Mouse (Mus musculus): ENCODE measurements around the gene Dnajc5g. TPM values are rescaled to one million over a fixed set of nuclear protein-coding genes. Genes with fewer than 3 reads are reported as not detected.

Gene Dnajc5g
- polyA plus RNA-seq, 1 experiment: not detected

DNA sequence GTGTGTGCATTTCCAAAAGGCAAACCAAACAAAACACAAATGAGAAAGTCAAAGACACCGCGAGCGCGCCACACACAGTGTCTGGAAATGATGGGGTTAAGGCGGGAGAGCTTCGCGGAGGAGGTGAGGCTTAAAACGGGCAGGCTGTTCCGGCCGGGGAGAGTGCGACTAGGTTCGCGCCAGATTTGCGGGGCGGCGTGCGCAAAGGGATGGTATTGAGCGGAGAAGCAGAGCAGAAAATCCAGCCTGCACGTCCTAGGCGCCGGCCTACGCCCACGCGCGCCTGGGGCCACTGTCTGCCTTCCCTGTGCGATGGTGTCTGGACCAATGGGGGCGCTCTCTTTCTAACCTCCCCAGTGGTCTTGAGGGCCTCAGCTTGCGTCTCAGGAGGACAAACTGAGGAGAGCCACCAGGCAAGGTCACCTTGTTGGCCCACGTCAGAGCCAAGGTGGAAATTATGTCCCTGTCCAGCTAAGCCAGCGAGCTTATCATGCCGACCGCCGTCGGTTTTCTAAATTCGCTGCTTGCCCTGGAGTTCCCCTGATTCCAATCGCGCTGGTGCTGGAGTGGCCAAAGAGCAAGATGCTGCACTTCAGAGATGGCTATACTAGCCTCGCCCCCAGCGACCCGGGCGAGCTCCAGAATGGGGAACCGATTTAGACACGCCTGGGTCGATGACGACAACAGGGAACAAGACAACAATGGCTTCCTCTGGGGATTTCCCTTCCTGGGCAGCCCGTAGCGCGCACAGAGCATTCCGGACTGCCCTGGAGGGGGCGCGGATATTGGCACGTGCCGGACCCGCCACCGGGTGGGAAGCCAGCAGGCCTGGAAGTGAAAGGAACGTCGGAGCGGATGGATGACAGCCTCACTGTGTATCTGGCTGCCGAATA lies 11.0 kb upstream of the Dnajc5g start:
- TF ChIP-seq CTCF (IDR thresholded peaks at IDR 0.05; ENCODE audit: borderline replicate concordance, control insufficient read depth, extremely low read depth, insufficient read depth, low read length, poor library complexity): no peak
- Histone ChIP-seq H3K27ac (ENCODE audit: control insufficient read depth, insufficient read depth, low read length) (no peak overlapping the region), H3K4me3 (ENCODE audit: control insufficient read depth, insufficient read depth, low read length) (peak overlapping the region; percentile 34), H3K36me3 (ENCODE audit: control insufficient read depth, insufficient read depth, low read length) (no peaks in the 10 kb centered on the region), H3K27me3 (ENCODE audit: control insufficient read depth, insufficient read depth, low read length) (peaks cover 30% of the 10 kb centered on the region), H3K4me1 (replicated peaks; ENCODE audit: control insufficient read depth, insufficient read depth, low read length) (peaks cover 31% of the 10 kb centered on the region)
- DNase-seq: peak; percentile 40
- WGBS: 1% methylated on average over 59 of the region's 59 CpGs

DNA sequence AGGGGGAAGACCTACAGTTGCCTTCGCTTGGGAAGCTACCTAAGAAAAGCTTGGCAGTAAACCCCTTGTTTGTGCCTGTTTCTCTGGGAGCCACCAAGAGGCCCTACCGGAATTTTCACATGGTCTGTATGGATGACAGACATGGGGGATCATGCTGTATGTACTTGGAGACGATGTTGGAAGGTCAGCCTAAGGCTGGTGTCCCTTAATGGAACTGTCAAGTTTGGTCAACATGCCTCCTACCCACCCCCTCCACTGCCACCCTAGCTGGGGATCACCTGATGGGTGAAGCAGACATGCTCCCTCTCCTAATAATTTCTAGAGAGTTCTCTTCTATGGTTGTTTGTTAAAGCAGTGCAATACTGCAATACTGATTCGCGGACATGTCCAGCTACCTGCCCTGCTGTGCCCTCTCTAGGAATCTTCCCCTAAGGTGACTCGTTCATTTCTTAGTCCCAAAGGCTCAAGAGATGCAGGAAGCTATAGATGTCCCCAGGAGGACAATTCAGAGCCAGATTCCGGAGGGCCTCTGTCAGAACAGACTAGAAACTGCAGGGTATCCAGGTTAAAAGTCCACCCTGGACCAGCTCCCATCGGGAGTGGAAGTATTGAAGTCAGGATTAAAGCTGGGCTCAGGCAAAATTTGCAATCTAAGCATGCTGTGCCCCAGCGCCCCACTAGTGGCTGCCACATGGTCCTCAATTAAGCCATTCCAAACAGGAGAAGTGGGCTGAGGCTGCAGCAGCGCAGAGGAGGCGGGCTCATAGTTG lies 10.2 kb upstream of the Dnajc5g start:
- peaks cover 30% of the 10 kb centered on the region for H3K27me3 ChIP-seq (ENCODE audit: control insufficient read depth, insufficient read depth, low read length)
- H3K4me3 ChIP-seq (ENCODE audit: control insufficient read depth, insufficient read depth, low read length): peak overlapping the region; percentile 34; the same call in 1 of the 2 replicates
- H3K27ac ChIP-seq (ENCODE audit: control insufficient read depth, insufficient read depth, low read length): no peak overlapping the region
- TF ChIP-seq CTCF (IDR thresholded peaks at IDR 0.05; ENCODE audit: borderline replicate concordance, control insufficient read depth, extremely low read depth, insufficient read depth, low read length, poor library complexity) (no peak), POLR2A (IDR thresholded peaks at IDR 0.05; ENCODE audit: control insufficient read depth, extremely low read depth, insufficient read depth, low read length, poor library complexity) (no peak)
- H3K36me3 ChIP-seq (ENCODE audit: control insufficient read depth, insufficient read depth, low read length): no peaks in the 10 kb centered on the region
- 44% methylated on average over 11 of the region's 11 CpGs for WGBS
- DNase-seq: no peak
- H3K4me1 ChIP-seq (replicated peaks; ENCODE audit: control insufficient read depth, insufficient read depth, low read length): peaks cover 31% of the 10 kb centered on the region

DNA sequence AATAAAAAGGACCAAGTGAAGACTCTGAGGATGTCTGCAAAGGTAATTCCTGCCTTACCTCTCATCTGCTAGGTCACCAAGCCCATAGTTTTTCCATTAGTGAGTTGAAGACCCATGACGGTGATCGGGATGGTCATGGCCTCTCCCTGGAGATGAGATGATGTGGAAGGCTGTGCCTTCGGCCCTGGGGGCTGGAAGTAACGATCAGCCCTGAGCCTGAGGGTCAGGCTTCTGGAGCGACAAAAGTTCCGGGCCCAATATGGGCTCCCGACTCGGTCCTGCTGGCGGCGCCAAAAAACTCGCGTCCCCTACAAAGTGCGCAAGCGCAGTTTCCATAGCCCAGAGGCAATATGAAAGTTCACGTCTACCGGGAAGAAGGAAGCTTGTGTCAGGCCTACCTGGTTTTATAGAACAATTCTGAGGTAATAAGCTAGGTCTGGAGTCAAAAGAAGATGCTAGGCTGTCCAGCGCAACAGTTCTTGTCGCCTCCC lies 2.0 kb downstream of the Dnajc5g start, which contains the start of gene Slc30a3:
TSS of gene Slc30a3 (minus strand) at position 238 of the 491 bp plus-strand sequence.
- Histone ChIP-seq H3K4me3 (ENCODE audit: control insufficient read depth, insufficient read depth, low read length) (no peak within 1 kb of the TSS), H3K27ac (ENCODE audit: control insufficient read depth, insufficient read depth, low read length) (no peak within 1 kb of the TSS), H3K4me1 (replicated peaks; ENCODE audit: control insufficient read depth, insufficient read depth, low read length) (no peaks in the 10 kb centered on the region), H3K27me3 (ENCODE audit: control insufficient read depth, insufficient read depth, low read length) (no peaks in the 10 kb centered on the region; the same call in 1 of the 2 replicates), H3K36me3 (ENCODE audit: control insufficient read depth, insufficient read depth, low read length) (no peaks in the 10 kb centered on the region)
- TF ChIP-seq CTCF (IDR thresholded peaks at IDR 0.05; ENCODE audit: borderline replicate concordance, control insufficient read depth, extremely low read depth, insufficient read depth, low read length, poor library complexity) (no peak), POLR2A (IDR thresholded peaks at IDR 0.05; ENCODE audit: control insufficient read depth, extremely low read depth, insufficient read depth, low read length, poor library complexity) (no peak)
- 93% methylated on average over 18 of the region's 18 CpGs for WGBS
- no peak for DNase-seq

GRCm38 (mm10) chr5:31110781-31111180 lies 4.7 kb downstream of the Dnajc5g start:
- Histone ChIP-seq H3K36me3 (ENCODE audit: control insufficient read depth, insufficient read depth, low read length) (no peaks in the 10 kb centered on the region), H3K4me3 (ENCODE audit: control insufficient read depth, insufficient read depth, low read length) (no peak overlapping the region), H3K27me3 (ENCODE audit: control insufficient read depth, insufficient read depth, low read length) (no peaks in the 10 kb centered on the region), H3K4me1 (replicated peaks; ENCODE audit: control insufficient read depth, insufficient read depth, low read length) (no peaks in the 10 kb centered on the region), H3K27ac (ENCODE audit: control insufficient read depth, insufficient read depth, low read length) (no peak overlapping the region)
- TF ChIP-seq CTCF (IDR thresholded peaks at IDR 0.05; ENCODE audit: borderline replicate concordance, control insufficient read depth, extremely low read depth, insufficient read depth, low read length, poor library complexity) (no peak), POLR2A (IDR thresholded peaks at IDR 0.05; ENCODE audit: control insufficient read depth, extremely low read depth, insufficient read depth, low read length, poor library complexity) (no peak)
- 22% methylated on average over 7 of the region's 7 CpGs for WGBS
- no peak for DNase-seq

DNA sequence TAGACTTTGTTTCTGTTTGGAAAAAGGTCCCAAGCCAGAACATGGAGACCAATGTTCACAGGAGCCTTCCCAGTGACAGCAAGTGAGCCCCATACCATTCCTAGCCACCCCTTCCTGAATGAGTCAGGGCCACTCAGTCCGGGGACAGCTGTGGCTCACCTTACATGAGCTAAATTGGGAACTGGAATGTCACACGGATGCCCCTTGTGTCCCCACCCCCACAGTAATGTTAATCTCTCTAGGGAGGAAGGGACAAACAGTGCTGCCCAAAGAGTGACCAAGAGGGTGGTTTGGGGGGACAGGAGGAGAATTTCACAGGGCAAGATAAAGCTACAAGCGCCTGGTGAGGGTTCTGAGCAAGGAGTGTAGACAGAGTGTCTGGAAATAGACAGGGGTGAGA lies 10.3 kb downstream of the Dnajc5g start, which contains the start of gene Trim54:
TSS of gene Trim54 (plus strand) at position 359 of the 400 bp plus-strand sequence.
- WGBS: 43% methylated on average over 3 of the region's 3 CpGs
- H3K27me3 ChIP-seq (ENCODE audit: control insufficient read depth, insufficient read depth, low read length): no peaks in the 10 kb centered on the region; the same call in 1 of the 2 replicates
- no peak within 1 kb of the TSS for H3K4me3 ChIP-seq (ENCODE audit: control insufficient read depth, insufficient read depth, low read length)
- no peak for DNase-seq
- TF ChIP-seq POLR2A (IDR thresholded peaks at IDR 0.05; ENCODE audit: control insufficient read depth, extremely low read depth, insufficient read depth, low read length, poor library complexity) (no peak), CTCF (IDR thresholded peaks at IDR 0.05; ENCODE audit: borderline replicate concordance, control insufficient read depth, extremely low read depth, insufficient read depth, low read length, poor library complexity) (no peak)
- H3K4me1 ChIP-seq (replicated peaks; ENCODE audit: control insufficient read depth, insufficient read depth, low read length): no peaks in the 10 kb centered on the region
- H3K36me3 ChIP-seq (ENCODE audit: control insufficient read depth, insufficient read depth, low read length): no peaks in the 10 kb centered on the region
- H3K27ac ChIP-seq (ENCODE audit: control insufficient read depth, insufficient read depth, low read length): no peak within 1 kb of the TSS

- Histone ChIP-seq H3K27me3 (ENCODE audit: control insufficient read depth, insufficient read depth, low read length) (no peaks in the 10 kb centered on the region; the same call in 1 of the 2 replicates), H3K4me1 (replicated peaks; ENCODE audit: control insufficient read depth, insufficient read depth, low read length) (no peaks in the 10 kb centered on the region), H3K27ac (ENCODE audit: control insufficient read depth, insufficient read depth, low read length) (no peak overlapping the region), H3K36me3 (ENCODE audit: control insufficient read depth, insufficient read depth, low read length) (no peaks in the 10 kb centered on the region), H3K4me3 (ENCODE audit: control insufficient read depth, insufficient read depth, low read length) (no peak overlapping the region)
- TF ChIP-seq CTCF (IDR thresholded peaks at IDR 0.05; ENCODE audit: borderline replicate concordance, control insufficient read depth, extremely low read depth, insufficient read depth, low read length, poor library complexity): no peak
- no peak for TF ChIP-seq POLR2A (IDR thresholded peaks at IDR 0.05; ENCODE audit: control insufficient read depth, extremely low read depth, insufficient read depth, low read length, poor library complexity)
- DNase-seq: no peak
- 43% methylated on average over 10 of the region's 10 CpGs for WGBS
Measured at GRCm38 (mm10) chr5:31116912-31117311, 10.8 kb downstream of the Dnajc5g start.

Measured in thymus, adult 2 months (tissue).